Mouse (Mus musculus) lung, embryonic 15.5 days (tissue): ENCODE data around the gene Cbfb. TPM values are rescaled to one million over a fixed set of nuclear protein-coding genes. Genes with fewer than 3 reads are reported as not detected.

Source experiments
- ATAC-seq: fragments of 200-750 bp; cut with Nextera tagmentation; 2 replicates; pipeline ENCODE4 v1.8.0; 2017; ENCODE audit warnings: moderate number of reproducible peaks, borderline replicate concordance; ENCODE audit not compliant: low FRiP score, low TSS enrichment; ENCODE audit errors: extremely low read depth
- H3K27ac ChIP-seq: fragments of 300-500 bp; sonication (generic); 2 replicates; pipeline ENCODE4 v1.5.1; 2015; ENCODE audit warnings: moderate library complexity, mild to moderate bottlenecking, inconsistent platforms
- H3K27me3 ChIP-seq: fragments of 300-500 bp; sonication (generic); 2 replicates; pipeline ENCODE4 v1.6.1; 2015; ENCODE audit warnings: inconsistent platforms
- H3K36me3 ChIP-seq: fragments of 300-500 bp; sonication (generic); 2 replicates; pipeline ENCODE4 v1.6.1; 2015; ENCODE audit warnings: inconsistent platforms
- H3K4me1 ChIP-seq: fragments of 300-500 bp; sonication (generic); 2 replicates; pipeline ENCODE4 v1.6.1; 2015; ENCODE audit warnings: inconsistent platforms
- H3K4me2 ChIP-seq: fragments of 300-500 bp; sonication (generic); 2 replicates; pipeline ENCODE4 v1.6.1; 2015; ENCODE audit warnings: inconsistent platforms, mild to moderate bottlenecking, moderate library complexity
- H3K4me3 ChIP-seq: fragments of 300-500 bp; sonication (generic); 2 replicates; pipeline ENCODE4 v1.5.1; 2015; ENCODE audit warnings: mild to moderate bottlenecking, inconsistent platforms
- H3K9ac ChIP-seq: fragments of 300-500 bp; sonication (generic); 2 replicates; pipeline ENCODE4 v1.6.1; 2015; ENCODE audit warnings: inconsistent platforms
- H3K9me3 ChIP-seq: fragments of 300-500 bp; sonication (generic); 2 replicates; pipeline ENCODE4 v1.6.1; 2016; ENCODE audit warnings: inconsistent platforms
- WGBS: fragments of 180-500 bp; shearing (Covaris S2); methylation state at CpG from one replicate; pipeline ENCODE4 v1.1.7; 2015; 5-methylcytosine and 5-hydroxymethylcytosine counted together
- polyA plus RNA-seq: library from polyadenylated mRNA; unstranded; fragments of >200 nt; fragmentation: Nextera tagmentation; extraction: Ambion mirVana; gene quantifications from 2 replicates; pipeline ENCODE4 v1.2.1, GENCODE M21; 2015

The Cbfb gene
- 62.9 and 63.3 TPM in 2 replicates for polyA plus RNA-seq

DNA sequence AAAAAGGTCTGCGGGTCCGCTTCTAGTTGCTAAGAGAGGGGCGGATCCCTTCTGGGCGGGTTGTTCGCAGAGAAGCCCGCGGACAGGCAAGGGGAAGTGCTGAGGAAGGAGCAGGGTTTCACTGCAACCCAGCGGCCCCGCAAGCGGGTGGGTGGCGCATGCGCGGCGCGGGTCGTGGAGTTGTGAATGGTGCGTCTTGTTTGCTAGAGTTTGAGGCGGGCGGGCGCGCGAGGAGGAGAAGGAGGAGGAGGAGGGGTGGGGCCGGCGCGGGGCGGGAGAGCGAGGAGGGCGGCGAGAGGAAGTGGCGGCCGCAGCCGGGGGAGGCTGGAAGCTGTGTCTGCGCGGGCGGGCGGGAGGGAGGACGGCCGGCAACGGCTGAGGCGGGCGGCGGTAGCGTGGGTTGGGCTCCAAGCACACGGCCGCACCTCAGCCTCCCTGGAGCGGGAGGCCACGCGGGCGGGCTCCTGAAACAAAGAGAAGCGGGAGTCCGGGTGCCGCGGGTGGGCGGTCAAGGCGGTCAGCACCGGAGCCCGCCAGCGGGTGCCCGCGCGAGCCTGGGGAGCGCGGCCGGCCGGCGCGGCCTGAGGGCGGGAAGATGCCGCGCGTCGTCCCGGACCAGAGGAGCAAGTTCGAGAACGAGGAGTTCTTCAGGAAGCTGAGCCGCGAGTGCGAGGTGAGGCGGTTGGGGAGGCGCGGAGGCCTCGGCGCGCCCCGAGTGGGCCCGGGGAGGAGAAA is at the start of gene Cbfb:
Cbfb (plus strand) TSS at position 294 of the 735 bp plus-strand sequence.
- Histone ChIP-seq H3K4me2 (peak within 1 kb of the TSS; percentile 63), H3K4me1 (peaks cover 23% of the 10 kb centered on the region), H3K9me3 (no peaks in the 10 kb centered on the region), H3K4me3 (peak within 1 kb of the TSS; percentile 83), H3K36me3 (0 out of 2 replicates have a peak, but pooled peaks cover 4% of the 10 kb centered on the region), H3K27me3 (no peaks in the 10 kb centered on the region), H3K27ac (peak within 1 kb of the TSS; percentile 99), H3K9ac (peak within 1 kb of the TSS; percentile 95)
- 0% methylated on average over 80 of the region's 86 CpGs for WGBS
- peak; percentile 94 for ATAC-seq

DNA sequence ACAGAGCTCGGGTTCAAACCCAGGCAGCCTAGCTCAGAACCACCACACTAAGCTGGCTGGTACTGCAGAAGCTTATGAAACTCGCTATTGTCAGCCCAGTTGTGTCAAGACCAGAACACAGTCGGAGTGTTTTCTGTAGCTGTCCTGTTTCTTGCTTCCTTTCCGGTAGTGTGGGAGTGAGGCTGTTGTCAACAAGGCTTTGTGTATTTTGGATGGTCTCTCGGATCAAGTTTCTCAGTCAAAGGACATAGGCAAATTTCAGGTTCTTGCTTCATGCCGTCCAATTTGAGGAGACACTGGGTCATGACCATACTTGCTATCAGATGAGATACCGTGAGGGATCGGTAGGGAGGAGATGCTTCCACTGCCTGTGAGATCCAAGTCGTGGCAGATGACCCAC is 40.6 kb upstream of the Cbfb start:
- ATAC-seq, result no peak
- Histone ChIP-seq H3K27me3 (no peaks in the 10 kb centered on the region), H3K36me3 (no peaks in the 10 kb centered on the region), H3K4me2 (no peak overlapping the region), H3K27ac (no peak overlapping the region), H3K4me1 (no peaks in the 10 kb centered on the region), H3K4me3 (no peak overlapping the region), H3K9me3 (no peaks in the 10 kb centered on the region), H3K9ac (no peak overlapping the region)
- WGBS, result 72% methylated on average over 9 of the region's 9 CpGs

DNA sequence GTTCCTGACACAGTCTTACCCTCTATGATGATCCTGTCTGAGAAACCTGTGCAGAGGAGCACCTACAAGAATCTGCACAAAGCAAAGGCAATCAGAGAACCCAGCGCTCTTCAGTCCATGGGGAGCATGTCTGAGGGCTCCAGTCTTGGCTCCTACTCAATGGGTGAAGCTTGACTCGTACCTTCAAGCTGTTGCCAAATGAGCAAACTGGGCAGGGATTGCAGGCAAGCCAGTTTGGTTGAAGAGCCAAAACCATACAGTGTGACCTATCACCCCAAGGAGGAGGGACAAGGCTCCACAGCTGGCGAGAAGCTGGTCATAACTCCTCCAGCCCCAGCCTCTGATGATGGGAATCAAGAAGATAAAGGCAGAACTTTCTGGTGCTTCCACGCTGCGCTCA is 39.0 kb upstream of the Cbfb start, which contains the start of gene Ces4a:
Ces4a (plus strand) TSS at position 292 of the 400 bp plus-strand sequence.
- no peaks in the 10 kb centered on the region for H3K27me3 ChIP-seq
- no peaks in the 10 kb centered on the region for H3K36me3 ChIP-seq
- H3K4me3 ChIP-seq, result no peak within 1 kb of the TSS
- H3K4me2 ChIP-seq, result no peak within 1 kb of the TSS
- no peak within 1 kb of the TSS for H3K27ac ChIP-seq
- WGBS, result 74% methylated on average over 5 of the region's 5 CpGs
- H3K4me1 ChIP-seq, result no peaks in the 10 kb centered on the region
- no peaks in the 10 kb centered on the region for H3K9me3 ChIP-seq
- no peak for ATAC-seq
- H3K9ac ChIP-seq, result no peak within 1 kb of the TSS

DNA sequence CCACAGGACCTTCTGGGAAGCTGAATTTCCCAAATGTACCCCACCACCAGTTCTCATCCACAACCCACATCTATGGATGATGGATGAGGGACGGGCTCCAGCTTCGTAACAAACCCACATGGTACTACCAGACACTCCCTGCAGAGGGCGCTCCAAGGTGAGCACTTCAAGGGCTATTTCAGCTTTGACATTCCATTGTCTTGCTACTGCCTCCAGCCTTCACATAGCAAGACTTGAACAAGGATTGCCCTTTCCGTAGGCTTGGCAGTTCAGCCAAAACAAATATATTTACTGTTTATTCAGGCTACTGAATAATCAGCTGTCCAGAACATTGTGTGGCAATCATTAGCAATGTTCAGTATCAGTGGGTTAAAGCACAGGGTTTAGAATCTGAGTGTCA is 32.1 kb upstream of the Cbfb start:
- no peak overlapping the region for H3K27ac ChIP-seq
- H3K9ac ChIP-seq, result no peak overlapping the region
- no peaks in the 10 kb centered on the region for H3K36me3 ChIP-seq
- WGBS, result 24% methylated on average over 4 of the region's 4 CpGs
- no peaks in the 10 kb centered on the region for H3K4me1 ChIP-seq
- no peaks in the 10 kb centered on the region for H3K9me3 ChIP-seq
- H3K27me3 ChIP-seq, result no peaks in the 10 kb centered on the region
- no peak overlapping the region for H3K4me3 ChIP-seq
- no peak for ATAC-seq
- no peak overlapping the region for H3K4me2 ChIP-seq

DNA sequence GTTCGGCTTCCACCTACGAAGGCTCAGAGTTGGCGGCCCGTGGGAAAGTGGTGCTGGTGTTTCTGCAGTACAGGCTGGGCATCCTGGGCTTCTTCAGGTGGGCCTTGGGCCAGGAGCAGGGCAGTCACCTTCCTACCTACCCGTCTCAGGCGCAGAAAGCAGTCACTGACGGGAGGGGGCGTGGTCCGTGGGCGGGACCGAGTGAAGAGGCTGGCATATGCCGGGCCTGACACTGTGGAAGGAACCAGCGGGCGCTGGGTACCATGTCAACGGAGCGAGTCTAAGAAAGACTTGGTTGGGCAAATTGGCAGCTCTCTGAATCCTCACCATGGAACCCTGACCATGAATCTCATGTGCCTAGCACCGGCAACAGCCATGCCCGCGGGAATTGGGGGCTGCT is 28.1 kb upstream of the Cbfb start:
- H3K4me2 ChIP-seq, result peak overlapping the region; percentile 7; the same call in 1 of the 2 replicates
- no peaks in the 10 kb centered on the region for H3K9me3 ChIP-seq
- H3K4me3 ChIP-seq, result no peak overlapping the region
- ATAC-seq, result no peak
- no peaks in the 10 kb centered on the region for H3K27me3 ChIP-seq
- H3K27ac ChIP-seq, result no peak overlapping the region
- 29% methylated on average over 19 of the region's 19 CpGs for WGBS
- no peaks in the 10 kb centered on the region for H3K36me3 ChIP-seq
- no peaks in the 10 kb centered on the region for H3K4me1 ChIP-seq
- H3K9ac ChIP-seq, result no peak overlapping the region

DNA sequence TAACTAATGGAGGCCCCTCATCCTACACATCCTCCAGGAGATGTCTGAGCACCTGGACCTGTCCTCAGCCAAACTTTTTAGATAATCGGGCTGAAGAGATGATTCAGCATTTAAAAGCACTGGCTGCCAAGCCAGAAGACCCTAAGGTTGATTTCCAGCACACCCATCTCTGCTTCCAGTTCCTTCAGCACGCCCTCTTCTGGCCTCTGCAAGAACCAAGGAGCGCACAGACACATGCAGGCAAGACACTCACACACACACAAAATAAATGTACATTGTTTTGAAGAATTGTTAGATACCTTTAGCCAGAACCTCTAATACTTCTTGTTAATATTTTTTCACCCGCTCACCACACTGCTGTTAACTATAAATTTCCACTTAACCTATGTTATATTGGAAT is 18.8 kb upstream of the Cbfb start:
- no peak overlapping the region for H3K9ac ChIP-seq
- ATAC-seq, result no peak
- no peak overlapping the region for H3K27ac ChIP-seq
- H3K36me3 ChIP-seq, result no peaks in the 10 kb centered on the region
- peaks cover 8% of the 10 kb centered on the region; the same call in 1 of the 2 replicates for H3K27me3 ChIP-seq
- peaks cover 10% of the 10 kb centered on the region for H3K4me1 ChIP-seq
- 60% methylated on average over 4 of the region's 4 CpGs for WGBS
- no peaks in the 10 kb centered on the region for H3K9me3 ChIP-seq
- H3K4me2 ChIP-seq, result no peak overlapping the region
- no peak overlapping the region for H3K4me3 ChIP-seq

DNA sequence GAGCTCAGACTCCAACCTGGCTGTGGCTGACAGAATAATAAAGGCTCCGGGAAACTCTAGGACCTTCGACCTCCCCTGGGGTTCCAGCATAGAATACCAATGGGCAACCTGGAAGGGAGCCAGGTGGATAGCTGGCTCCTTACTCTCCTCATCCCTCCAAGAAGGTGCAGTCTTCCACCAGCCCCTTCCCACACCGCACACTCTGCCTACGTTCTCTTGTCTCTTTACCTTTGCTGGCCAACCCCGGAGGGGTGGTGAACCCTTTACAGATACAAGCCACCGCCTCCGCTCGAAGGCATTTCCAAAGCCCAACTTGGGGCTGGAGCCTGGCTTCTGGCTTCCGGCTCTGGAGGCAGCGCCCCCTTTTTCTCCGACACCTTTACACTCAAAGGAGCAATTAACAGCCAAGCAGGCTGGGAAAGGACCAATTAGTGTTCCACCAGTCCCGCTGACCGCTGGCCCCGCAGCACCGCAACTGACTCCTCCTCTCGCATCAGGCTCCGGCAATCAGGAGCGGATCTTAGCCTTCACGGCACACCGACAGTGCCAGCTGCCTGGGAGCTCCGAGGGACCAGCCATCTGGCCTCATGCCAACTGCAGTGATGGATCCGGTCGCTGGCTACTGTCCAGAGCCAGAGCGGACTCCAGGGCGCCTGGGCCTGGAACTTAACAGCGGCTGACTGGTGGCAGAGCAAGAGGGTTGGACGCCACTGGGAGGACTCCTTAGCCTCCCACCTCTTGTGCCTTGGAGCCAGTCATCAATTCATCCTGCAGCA is 17.7 kb upstream of the Cbfb start:
- H3K27ac ChIP-seq, result no peak overlapping the region
- WGBS, result 3% methylated on average over 27 of the region's 27 CpGs

DNA sequence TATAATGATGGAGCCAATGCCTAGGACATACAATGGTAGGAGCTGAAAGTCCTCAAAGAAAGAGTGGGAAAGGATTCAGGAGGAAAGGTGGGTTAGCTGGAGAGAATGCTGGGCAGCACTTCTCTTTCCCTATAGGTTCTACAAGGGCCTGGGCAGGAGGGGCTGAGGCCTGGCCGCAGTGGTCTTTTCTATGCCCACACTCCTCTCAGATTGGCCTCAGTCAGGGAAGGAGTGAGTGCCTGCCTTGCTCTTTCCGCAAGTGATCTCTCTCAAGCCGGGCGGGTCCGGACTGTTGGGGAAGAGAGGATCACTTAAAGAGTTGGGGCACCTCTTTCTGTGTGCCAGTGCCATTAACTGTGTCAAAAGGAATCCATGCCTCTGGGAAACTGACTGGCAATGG is 16.2 kb upstream of the Cbfb start:
- Histone ChIP-seq H3K27ac (no peak overlapping the region), H3K4me3 (no peak overlapping the region), H3K27me3 (peaks cover 8% of the 10 kb centered on the region; the same call in 1 of the 2 replicates), H3K36me3 (no peaks in the 10 kb centered on the region), H3K9ac (no peak overlapping the region), H3K4me1 (peaks cover 10% of the 10 kb centered on the region), H3K4me2 (no peak overlapping the region), H3K9me3 (no peaks in the 10 kb centered on the region)
- no peak for ATAC-seq
- 84% methylated on average over 5 of the region's 5 CpGs for WGBS

More for the DNA sequence above, 17.7 kb upstream of the Cbfb start:
- Histone ChIP-seq H3K36me3 (no peaks in the 10 kb centered on the region), H3K9me3 (no peaks in the 10 kb centered on the region), H3K4me2 (peak overlapping the region; percentile 70), H3K9ac (peak overlapping the region; percentile 13; the same call in 1 of the 2 replicates), H3K4me3 (peak overlapping the region; percentile 30), H3K27me3 (peaks cover 8% of the 10 kb centered on the region; the same call in 1 of the 2 replicates), H3K4me1 (peaks cover 10% of the 10 kb centered on the region)
- peak; percentile 64 for ATAC-seq

DNA sequence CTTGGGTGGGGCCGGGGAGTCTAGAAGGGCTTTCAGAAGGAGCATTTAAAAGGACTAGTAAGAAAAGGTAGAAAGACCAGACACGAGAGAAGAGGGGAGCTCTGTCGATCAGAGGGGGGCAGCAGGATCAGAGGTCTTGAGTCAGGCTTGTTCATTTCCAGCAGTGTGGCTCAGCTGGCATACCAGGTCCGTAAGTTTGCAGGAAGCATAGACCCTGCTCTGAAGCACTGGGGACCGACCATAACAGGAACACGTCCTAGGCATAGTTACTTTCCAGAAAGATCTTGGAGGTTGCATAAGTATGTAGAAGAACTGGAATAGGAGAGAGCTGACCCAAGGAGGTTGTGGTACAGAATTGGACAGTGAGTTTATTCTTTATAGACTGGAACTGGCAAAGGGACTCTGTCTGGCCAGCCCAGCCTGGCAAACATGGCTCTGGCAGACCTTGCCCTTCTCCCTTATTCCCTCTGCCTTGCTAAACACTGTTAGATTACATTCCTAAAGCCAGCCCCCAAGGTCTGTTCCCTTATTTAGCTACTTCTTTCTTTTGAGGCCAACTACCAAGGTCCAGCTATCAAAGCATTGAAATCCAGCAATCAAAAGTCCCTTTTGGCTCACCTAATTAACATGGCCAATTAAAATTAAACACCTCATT is 15.3 kb upstream of the Cbfb start:
- no peaks in the 10 kb centered on the region for H3K36me3 ChIP-seq
- 80% methylated on average over 6 of the region's 6 CpGs for WGBS
- no peak for ATAC-seq

DNA sequence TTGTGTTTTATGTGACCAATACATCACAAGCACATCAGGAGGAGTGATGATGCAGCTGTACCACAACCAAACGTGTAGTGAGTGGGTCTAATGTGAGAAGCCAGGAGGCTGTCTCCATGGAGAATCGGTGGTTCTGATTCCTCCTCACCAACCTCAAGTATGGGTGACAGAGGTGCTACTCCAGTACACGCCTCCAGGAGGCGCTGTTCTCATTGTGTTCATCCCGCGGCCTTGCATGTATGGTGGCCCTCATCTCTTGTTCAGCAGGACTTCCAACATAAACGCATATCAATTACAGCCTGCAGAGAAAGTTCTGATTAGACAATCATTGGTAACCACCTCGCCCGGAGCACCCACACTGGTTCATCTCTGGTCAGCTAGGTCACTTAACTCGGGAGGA is 12.9 kb upstream of the Cbfb start:
- 52% methylated on average over 10 of the region's 10 CpGs for WGBS
- H3K4me3 ChIP-seq, result no peak overlapping the region
- H3K27me3 ChIP-seq, result peaks cover 8% of the 10 kb centered on the region; the same call in 1 of the 2 replicates
- no peaks in the 10 kb centered on the region for H3K9me3 ChIP-seq
- no peaks in the 10 kb centered on the region for H3K36me3 ChIP-seq
- no peak overlapping the region for H3K4me2 ChIP-seq
- ATAC-seq, result no peak
- no peak overlapping the region for H3K9ac ChIP-seq
- H3K27ac ChIP-seq, result no peak overlapping the region
- peaks cover 14% of the 10 kb centered on the region for H3K4me1 ChIP-seq

More for the DNA sequence above, 15.3 kb upstream of the Cbfb start:
- Histone ChIP-seq H3K4me3 (no peak overlapping the region), H3K27me3 (peaks cover 8% of the 10 kb centered on the region; the same call in 1 of the 2 replicates), H3K9me3 (no peaks in the 10 kb centered on the region), H3K4me2 (no peak overlapping the region), H3K4me1 (peaks cover 10% of the 10 kb centered on the region), H3K27ac (no peak overlapping the region), H3K9ac (no peak overlapping the region)

DNA sequence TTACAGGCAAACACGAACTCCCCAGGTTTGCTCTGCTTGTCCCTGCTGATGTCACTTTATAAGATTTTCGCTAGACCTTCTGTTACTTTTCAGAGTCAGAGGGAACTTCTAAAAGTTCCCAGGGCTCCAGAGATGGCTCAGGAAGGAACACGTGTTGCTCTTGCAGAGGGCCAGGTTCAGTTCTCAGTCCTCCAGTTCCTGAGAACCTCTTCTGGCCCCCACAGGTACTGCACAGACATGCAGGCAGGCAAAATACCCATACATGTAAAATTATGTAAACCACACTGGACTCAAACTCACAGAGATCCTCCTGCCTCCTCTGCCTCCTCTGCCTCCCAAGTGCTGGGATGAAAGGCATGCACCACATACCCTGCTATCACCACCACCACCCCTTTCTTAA is 12.4 kb upstream of the Cbfb start:
- peaks cover 5% of the 10 kb centered on the region; the same call in 1 of the 2 replicates for H3K27me3 ChIP-seq
- no peaks in the 10 kb centered on the region for H3K36me3 ChIP-seq
- peaks cover 10% of the 10 kb centered on the region for H3K4me1 ChIP-seq
- H3K9me3 ChIP-seq, result no peaks in the 10 kb centered on the region
- H3K27ac ChIP-seq, result no peak overlapping the region
- no peak for ATAC-seq
- no peak overlapping the region for H3K4me3 ChIP-seq
- H3K9ac ChIP-seq, result no peak overlapping the region
- no peak overlapping the region for H3K4me2 ChIP-seq
- 68% methylated on average over 3 of the region's 3 CpGs for WGBS
